Mouse (Mus musculus): ENCODE results near the gene H2-DMb2.

H2-DMb2 gene

DNA sequence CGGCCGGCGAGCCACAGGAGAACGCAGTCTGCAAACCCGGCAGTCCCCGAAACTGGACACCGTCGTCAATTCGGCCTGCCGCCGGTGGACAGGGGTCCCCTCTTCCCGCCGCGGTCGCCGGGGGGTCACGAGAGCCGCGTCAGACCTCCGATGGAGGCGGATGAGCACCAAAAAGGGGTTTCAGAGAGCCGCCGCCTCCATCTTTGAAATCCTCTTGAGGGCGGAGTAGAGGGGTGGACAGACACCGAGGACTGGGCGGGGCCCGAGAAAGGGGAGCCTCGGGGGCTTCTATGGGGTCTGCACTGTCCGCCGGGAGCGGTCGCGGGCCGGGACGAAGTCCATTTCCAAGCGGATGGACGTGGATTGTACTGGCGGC lies 24.2 kb upstream of the H2-DMb2 start:
- DNase-seq (ENCODE audit: low spot score), result no peak

GRCm38 (mm10) chr17:34119249-34120179 lies 23.6 kb upstream of the H2-DMb2 start, which contains the start of gene H2-DMa:
Gene H2-DMa, plus strand, starts transcription at chr17:34119541.
- peak; percentile 99 for DNase-seq (ENCODE audit: low spot score)

DNA sequence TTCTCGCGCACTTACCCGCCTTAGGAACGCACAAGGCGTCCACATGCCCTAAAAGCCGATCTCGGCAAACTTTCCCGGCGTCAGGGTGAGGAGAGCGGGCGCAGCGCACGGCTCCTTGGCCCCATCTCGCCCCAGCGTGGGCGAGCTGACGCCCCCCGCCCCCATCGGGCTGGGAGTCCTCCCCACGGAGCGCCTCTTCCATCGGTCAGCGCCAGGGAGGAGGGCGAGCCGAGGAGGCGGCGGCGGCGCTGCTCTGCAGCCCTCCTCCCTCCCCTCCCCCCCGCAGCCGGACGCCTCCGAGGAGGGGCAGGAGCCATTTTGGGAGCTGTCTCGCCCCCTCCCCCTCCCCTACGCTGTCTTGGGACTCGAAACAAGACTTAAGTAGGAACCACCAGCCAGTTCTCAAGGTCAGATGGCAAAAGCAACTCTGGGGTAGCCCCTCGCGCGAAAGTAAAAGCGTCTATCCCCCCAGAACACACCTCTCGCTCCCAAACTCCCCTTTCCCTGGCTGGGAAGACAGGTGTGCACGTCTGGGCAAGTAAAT lies 22.9 kb upstream of the H2-DMb2 start:
- peak; percentile 94 for DNase-seq (ENCODE audit: low spot score)

GRCm38 (mm10) chr17:34120814-34121171 lies 22.3 kb upstream of the H2-DMb2 start:
- peak; percentile 88 for DNase-seq (ENCODE audit: low spot score)

DNA sequence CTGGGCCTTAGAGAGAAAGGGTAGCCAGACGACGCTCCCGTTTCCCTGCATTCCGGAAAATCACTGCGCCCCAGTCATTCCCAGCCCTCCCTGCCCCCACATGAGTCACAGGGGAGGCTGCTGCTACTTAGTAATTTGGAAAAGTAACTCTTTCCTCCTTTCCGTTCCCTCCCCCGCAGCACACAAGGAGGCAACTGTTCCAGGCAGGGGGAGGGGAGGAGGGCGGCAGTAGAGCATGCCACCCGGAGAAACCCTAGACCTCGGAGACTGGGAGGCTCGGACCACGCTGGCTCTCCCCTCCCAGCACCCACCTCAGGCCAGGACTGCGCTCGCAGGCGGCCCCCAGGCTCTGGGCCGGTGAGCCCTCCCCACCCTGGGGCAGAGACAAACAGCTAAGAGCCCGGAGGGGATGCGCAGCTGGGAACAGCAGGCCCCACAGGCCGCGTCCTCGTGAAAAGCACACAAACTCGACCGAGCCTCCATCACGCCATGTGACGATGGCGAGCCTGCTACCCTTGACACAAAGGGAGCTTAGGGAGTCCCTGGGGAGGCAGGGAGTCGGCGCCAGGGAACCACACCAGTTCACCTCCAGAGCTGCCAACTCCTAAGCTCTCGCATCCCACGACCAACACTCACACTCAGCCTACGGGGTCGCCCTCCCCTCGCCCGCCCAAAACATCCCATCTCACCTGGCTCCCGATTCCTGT lies 21.8 kb upstream of the H2-DMb2 start:
- peak; percentile 94 for DNase-seq (ENCODE audit: low spot score)

- DNase-seq (ENCODE audit: low spot score), result peak; percentile 84
Observed at GRCm38 (mm10) chr17:34121879-34122187, 21.3 kb upstream of the H2-DMb2 start.

- DNase-seq (ENCODE audit: low spot score), result peak; percentile 98
Observed at GRCm38 (mm10) chr17:34122188-34122984, 20.7 kb upstream of the H2-DMb2 start, which contains the start of gene Brd2. Gene Brd2, minus strand, starts transcription at chr17:34122634.

GRCm38 (mm10) chr17:34123111-34123510 lies 20.0 kb upstream of the H2-DMb2 start:
- DNase-seq (ENCODE audit: low spot score), result no peak

DNA sequence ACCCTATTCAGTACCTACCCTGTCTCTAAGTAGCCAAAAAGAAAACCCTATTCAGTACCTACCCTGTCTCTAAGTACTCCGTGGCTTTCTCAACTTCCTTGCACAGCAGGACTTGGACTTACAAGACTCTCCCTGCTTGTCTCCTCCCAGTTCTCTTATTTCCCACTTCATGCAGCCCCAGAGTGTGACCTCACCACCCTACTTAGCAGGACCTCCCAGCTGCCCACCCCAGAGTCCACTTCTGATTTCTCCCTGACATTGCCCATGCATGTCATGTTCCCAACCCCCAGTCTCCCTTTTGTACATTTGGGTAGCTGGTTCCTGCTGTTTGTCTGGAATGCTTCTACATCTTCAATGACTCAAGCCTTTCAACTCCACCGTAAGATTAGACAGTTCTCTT lies 19.6 kb upstream of the H2-DMb2 start:
- no peak for DNase-seq (ENCODE audit: low spot score)

- no peak for DNase-seq (ENCODE audit: low spot score)
Observed at GRCm38 (mm10) chr17:34124649-34125048, 18.5 kb upstream of the H2-DMb2 start.

DNA sequence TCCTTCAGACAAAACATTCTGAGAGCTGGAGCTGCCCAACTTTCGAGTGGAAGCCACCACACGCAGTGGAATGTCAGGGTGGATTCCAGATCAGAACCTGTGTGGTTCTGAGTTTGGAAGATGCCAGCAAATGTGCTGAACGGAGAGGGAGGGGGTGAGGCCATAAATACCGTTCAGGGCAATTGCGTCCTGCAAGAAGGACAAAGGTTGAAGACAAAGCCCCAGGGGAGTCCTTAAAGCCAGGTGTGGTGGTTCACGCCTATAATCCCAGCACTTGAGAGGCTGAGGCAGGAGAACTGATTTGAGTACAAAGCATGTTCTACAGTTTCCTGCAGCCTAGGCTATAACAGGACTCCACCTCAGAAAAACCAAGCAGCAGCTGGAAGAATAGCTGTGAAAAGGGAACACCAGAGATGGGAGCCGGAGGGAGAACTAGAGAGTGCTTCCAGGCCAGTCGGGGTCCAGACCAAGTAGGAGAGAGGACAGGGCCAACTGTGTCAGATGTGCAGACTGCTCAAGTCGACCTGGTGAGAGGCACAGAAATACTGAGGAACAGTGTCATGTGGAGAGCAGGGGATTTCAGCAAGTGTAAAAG lies 16.2 kb upstream of the H2-DMb2 start:
- no peak for DNase-seq (ENCODE audit: low spot score)

DNA sequence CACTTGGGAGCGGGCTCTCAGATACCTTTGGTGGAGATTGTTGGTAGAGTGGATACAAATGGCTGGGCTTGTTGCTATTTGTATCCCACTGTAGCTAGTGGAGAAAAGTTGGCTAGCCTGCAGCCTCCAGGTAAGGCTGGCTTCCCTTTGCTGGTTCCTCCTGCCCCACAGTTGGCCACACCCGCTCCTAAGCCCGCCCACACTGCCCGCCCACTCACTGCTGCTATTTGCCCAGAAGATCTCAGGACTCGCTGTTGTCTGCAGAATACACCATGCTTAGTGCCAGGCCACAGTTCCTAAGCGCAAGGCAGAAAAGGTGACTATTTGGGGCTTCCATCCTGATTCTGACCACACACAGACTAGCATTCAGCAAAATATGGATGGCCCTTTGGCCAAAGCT lies 15.6 kb upstream of the H2-DMb2 start:
- peak; percentile 78 for DNase-seq (ENCODE audit: low spot score)

DNA sequence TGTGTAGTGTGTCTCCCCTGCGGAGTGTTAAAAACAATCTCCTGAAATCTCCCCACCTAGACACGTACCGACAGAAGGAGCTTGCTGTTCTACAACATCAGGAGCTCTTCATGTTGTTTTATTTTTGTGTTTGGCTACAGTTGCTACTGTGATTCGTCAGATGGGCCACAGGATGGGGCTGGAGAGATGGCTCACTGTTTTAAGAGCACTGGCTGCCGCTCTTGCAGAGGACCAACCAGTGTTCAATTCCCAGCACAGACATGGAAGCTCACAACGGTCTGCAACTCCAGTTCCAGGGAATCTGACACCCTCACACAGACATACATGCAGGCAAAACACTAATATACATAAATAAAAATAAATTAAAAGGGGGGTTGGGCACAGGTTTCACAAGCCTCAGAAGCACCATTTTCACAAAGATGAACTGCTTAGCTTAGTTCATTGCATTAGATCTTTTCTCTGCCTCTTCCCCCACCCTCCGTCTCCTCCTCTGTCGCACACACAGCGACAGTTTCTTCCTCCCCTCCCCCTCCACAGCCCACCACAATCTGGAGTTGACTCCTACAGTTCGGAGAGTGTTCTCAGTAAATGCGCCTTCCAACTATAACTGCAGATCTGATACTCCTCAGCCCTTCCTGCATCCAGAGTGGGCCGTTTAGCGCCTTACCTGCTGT lies 14.7 kb upstream of the H2-DMb2 start:
- no peak for DNase-seq (ENCODE audit: low spot score)

DNA sequence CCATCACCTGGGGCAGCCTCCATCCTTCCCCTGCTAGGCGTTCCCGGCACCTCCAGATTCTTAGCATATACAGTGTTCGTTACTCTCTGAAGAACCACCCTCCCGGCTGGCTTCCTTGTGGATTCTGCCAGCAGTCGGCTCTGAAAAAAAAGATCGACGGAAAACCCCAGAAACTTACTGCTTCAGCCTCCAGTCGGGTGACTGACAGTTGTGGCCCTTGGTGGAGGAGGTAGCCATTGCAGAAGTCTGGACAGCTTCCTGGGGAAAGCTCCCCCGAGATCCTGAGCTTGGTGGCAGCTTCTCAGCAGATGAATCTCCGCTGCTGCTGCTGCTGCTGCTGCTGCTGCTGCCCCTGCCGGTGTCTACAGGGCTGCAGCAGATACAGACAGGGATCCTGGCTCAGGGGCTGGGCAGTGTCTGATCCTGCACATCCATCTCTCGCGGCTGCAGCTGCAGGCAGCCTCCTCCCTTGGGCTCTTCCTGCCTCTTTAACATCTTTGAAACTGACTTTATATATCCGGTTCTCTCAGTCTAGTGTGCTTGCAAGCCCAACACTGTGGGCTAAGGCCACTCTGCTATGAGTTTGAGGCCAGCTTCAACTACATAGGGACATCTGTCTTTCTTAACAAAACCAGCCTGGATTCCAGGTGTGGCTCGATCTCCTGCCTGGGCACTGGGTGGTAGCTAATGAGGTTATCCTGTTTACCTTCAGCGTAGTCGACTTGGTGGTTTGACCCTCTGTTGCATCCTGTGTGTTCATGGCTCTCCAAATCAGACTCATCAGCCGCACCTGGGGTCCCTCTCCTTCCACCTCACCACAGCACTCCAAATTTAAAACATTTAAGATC lies 13.9 kb upstream of the H2-DMb2 start:
- no peak for DNase-seq (ENCODE audit: low spot score)

GRCm38 (mm10) chr17:34130073-34130947 lies 12.8 kb upstream of the H2-DMb2 start:
- DNase-seq (ENCODE audit: low spot score), result no peak

- no peak for DNase-seq (ENCODE audit: low spot score)
Observed at GRCm38 (mm10) chr17:34131911-34132310, 11.2 kb upstream of the H2-DMb2 start.

- peak; percentile 57 for DNase-seq (ENCODE audit: low spot score)
Observed at GRCm38 (mm10) chr17:34133289-34133688, 9.8 kb upstream of the H2-DMb2 start.

GRCm38 (mm10) chr17:34134451-34134850 lies 8.7 kb upstream of the H2-DMb2 start:
- peak; percentile 31 for DNase-seq (ENCODE audit: low spot score)
